Mouse (Mus musculus) liver, embryonic 11.5 days (tissue): ENCODE measurements around the gene Cadm2. TPM values are rescaled to one million over a fixed set of nuclear protein-coding genes. Genes with fewer than 3 reads are reported as not detected.

Experiments
- ATAC-seq: fragments of 200-750 bp; cut with Nextera tagmentation; replicated peaks from 2 replicates; pipeline ENCODE4 v1.8.0; 2017; ENCODE audit warnings: moderate number of reproducible peaks, mild to moderate bottlenecking, moderate TSS enrichment, moderate library complexity; ENCODE audit not compliant: low FRiP score
- DNase-seq: peaks from one replicate; pipeline ENCODE4 v3.0.0-alpha.2; 2017; ENCODE audit warnings: low spot score
- H3K27ac ChIP-seq: fragments of 300-500 bp; sonication (generic); 2 replicates; pipeline ENCODE4 v1.5.1; 2014; ENCODE audit warnings: mild to moderate bottlenecking, low read depth, low read length, control low read depth
- H3K27me3 ChIP-seq: fragments of 300-500 bp; sonication (generic); replicated peaks from 2 replicates; pipeline ENCODE4 v1.6.1; 2014; ENCODE audit warnings: low read length, mixed read lengths; ENCODE audit not compliant: control insufficient read depth, insufficient read depth
- H3K36me3 ChIP-seq: fragments of 300-500 bp; sonication (generic); 2 replicates; pipeline ENCODE4 v1.6.1; 2014; ENCODE audit warnings: mild to moderate bottlenecking, low read length, moderate library complexity, mixed read lengths; ENCODE audit not compliant: control insufficient read depth, insufficient read depth
- H3K4me1 ChIP-seq: fragments of 300-500 bp; sonication (generic); replicated peaks from 2 replicates; pipeline ENCODE4 v1.6.1; 2014; ENCODE audit warnings: low read length, mixed read lengths; ENCODE audit not compliant: control insufficient read depth, insufficient read depth
- H3K4me2 ChIP-seq: fragments of 300-500 bp; sonication (generic); 2 replicates; pipeline ENCODE4 v1.6.1; 2014; ENCODE audit warnings: mild to moderate bottlenecking, control low read depth, moderate library complexity
- H3K4me3 ChIP-seq: fragments of 300-500 bp; sonication (generic); 2 replicates; pipeline ENCODE4 v1.5.1; 2014; ENCODE audit warnings: low read depth, low read length, control low read depth
- H3K9ac ChIP-seq: fragments of 300-500 bp; sonication (generic); 2 replicates; pipeline ENCODE4 v1.6.1; 2014; ENCODE audit warnings: low read depth, low read length, control low read depth
- H3K9me3 ChIP-seq: fragments of 300-500 bp; sonication (generic); 2 replicates; pipeline ENCODE4 v1.6.1; 2016; ENCODE audit warnings: low read length, inconsistent platforms, mixed read lengths; ENCODE audit not compliant: control insufficient read depth
- WGBS: fragments of 180-500 bp; shearing (Covaris S2); extraction: QIAGEN DNeasy Blood & Tissue Kit; methylation state at CpG from one replicate; pipeline ENCODE4 v1.1.7; 2014; 5-methylcytosine and 5-hydroxymethylcytosine counted together
- polyA plus RNA-seq: library from polyadenylated mRNA; unstranded; fragments of >200 nt; fragmentation: Nextera tagmentation; extraction: Ambion mirVana; gene quantifications from 2 replicates; pipeline ENCODE4 v1.2.1, GENCODE M21; 2014

The Cadm2 gene
- polyA plus RNA-seq: 0.45 and 0.52 TPM in 2 replicates

DNA sequence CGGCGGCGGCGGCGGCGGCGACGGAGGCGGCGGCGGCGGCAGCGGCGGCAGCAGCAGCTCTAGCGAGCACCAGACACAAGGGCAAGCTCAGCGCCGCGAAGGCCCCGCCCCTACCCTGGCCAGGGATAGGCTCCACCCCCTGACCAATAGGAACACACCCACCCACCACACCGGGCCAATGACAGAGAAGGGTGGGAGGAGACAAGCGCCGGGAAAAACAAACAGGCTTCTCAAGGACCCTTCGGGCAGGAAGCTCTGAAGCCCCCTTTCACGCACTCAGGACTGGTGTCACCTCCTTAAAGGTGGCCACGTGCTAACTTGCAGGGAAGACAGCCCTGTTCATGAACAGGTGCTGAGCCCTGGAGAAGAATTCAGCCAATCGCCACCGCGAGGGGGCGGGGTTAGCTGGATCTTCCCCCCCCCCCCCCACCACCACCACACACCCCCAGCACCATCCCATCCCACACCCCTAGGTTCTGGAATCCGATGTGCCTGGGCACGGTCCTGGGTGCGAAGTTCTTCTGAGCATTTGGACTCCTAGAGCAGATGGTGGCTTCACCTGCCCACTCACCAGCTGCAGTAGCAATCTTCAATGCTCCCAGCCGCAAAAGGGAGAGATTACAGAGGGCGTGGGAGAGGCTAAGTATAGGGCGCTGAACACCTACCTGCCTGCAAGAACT, at the start of gene Cadm2:
Cadm2 (minus strand) TSS at position 83 of the 680 bp plus-strand sequence.
- H3K27me3 ChIP-seq: peaks cover 32% of the 10 kb centered on the region
- peak; percentile 100 for ATAC-seq
- H3K27ac ChIP-seq: no peak within 1 kb of the TSS
- peak; percentile 85 for DNase-seq
- no peaks in the 10 kb centered on the region for H3K36me3 ChIP-seq
- 1% methylated on average over 16 of the region's 35 CpGs for WGBS
- H3K9ac ChIP-seq: 0 out of 2 replicates have a peak within 1 kb of the TSS, but pooled peaks have one; percentile 46
- no peaks in the 10 kb centered on the region for H3K4me1 ChIP-seq
- H3K9me3 ChIP-seq: no peaks in the 10 kb centered on the region
- H3K4me2 ChIP-seq: peak within 1 kb of the TSS; percentile 98
- H3K4me3 ChIP-seq: peak within 1 kb of the TSS; percentile 63

DNA sequence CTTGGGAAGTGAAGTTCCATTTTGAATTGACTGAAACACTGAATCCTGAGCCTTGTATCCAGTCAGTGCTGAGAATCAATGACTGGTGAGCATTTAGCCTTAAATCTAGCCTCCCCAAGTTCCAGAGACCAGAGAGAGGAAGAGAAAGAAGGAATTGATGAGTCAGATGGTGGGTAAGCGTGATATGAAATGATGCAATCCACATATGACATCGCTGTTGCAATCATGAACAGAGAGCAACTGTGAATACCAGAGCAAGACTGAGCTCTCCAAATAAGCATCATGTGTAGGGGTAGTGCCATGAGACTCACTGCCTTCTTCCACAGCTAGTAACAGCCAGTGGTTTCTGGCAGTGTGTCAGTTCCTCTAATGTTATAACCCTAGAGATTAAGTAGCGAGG, 26.2 kb upstream of the Cadm2 start:
- no peaks in the 10 kb centered on the region for H3K27me3 ChIP-seq
- H3K36me3 ChIP-seq: no peaks in the 10 kb centered on the region
- H3K9ac ChIP-seq: no peak overlapping the region
- H3K27ac ChIP-seq: no peak overlapping the region
- ATAC-seq (no peak), DNase-seq (no peak)
- no peak overlapping the region for H3K4me2 ChIP-seq
- no peaks in the 10 kb centered on the region for H3K4me1 ChIP-seq
- H3K9me3 ChIP-seq: no peaks in the 10 kb centered on the region
- WGBS: 87% methylated on average over 3 of the region's 3 CpGs
- H3K4me3 ChIP-seq: no peak overlapping the region

DNA sequence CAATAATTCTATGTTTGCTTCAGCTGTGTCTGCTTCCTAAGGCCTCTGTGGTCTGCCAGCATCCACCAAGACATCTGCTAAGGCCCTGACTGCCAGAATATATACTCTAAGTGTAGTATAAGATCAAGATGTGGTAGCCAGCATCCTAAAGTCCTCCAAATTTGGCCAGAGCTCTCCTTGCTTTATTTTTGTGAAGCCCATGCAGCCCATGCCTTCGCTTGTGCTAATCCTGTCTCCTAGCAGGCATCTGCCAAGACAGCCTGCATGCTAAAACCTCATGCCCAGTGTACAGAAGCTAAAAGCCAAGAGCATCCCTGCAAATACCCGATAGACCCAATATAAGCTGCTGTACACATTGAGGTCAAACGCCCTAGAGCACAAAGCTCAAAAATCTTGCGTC, 22.9 kb upstream of the Cadm2 start:
- Histone ChIP-seq H3K4me3 (no peak overlapping the region), H3K9me3 (no peaks in the 10 kb centered on the region), H3K27me3 (no peaks in the 10 kb centered on the region), H3K4me1 (no peaks in the 10 kb centered on the region), H3K36me3 (no peaks in the 10 kb centered on the region), H3K4me2 (no peak overlapping the region), H3K9ac (no peak overlapping the region), H3K27ac (no peak overlapping the region)
- ATAC-seq (no peak), DNase-seq (no peak)
- WGBS: 80% methylated on average over 4 of the region's 4 CpGs

DNA sequence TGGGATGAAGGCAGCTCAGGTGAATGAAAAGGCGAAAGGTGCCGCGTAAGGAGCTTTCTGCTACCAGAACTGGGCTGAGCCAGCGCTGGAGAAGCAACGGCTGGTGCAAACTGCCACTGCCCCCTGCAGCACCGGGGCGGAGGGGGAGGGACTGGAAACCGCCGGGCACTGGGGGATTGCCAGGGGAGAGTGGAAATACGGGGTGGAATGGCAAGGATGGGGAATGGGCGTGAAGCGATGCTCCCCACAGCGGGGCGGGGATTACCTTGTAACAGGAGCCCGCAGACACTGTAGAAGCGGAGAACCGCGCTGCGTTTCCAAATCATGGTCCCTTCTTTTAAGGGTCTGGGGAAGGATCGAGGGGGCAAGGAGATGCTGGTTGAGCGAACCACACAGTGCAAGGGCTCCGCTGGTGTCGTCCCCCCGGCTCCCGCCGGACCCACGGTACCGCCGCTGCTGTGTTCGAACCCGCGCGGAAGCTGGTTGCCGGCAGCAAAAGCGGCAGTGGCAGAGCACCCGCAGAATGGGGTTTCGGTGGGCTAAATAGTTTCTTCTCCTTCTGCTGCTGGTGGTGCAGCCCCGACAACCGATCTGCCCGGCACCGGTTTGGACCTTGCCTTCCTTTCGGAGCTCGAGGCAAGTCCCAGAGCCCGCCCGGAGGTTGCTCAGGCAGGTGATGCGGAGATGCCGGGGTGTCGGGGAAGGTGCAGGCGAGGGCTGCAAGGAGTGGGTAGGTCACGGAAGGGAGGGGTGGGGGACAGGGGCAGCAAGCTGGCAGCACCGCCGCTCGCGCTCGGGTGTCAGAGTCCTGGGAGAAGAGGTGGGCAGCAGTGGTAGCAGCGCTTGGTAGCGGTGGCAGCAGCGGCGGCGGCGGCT, 564 bp downstream of the Cadm2 start:
- Histone ChIP-seq H3K4me2 (peak overlapping the region; percentile 98), H3K9ac (0 out of 2 replicates have a peak overlapping the region, but pooled peaks have one; percentile 46), H3K4me3 (peak overlapping the region; percentile 63), H3K27me3 (peaks cover 32% of the 10 kb centered on the region), H3K4me1 (no peaks in the 10 kb centered on the region), H3K27ac (no peak overlapping the region), H3K9me3 (no peaks in the 10 kb centered on the region), H3K36me3 (no peaks in the 10 kb centered on the region)
- peak; percentile 44 for ATAC-seq
- under 1% methylated on average over 54 of the region's 61 CpGs for WGBS
- DNase-seq: peak; percentile 55

DNA sequence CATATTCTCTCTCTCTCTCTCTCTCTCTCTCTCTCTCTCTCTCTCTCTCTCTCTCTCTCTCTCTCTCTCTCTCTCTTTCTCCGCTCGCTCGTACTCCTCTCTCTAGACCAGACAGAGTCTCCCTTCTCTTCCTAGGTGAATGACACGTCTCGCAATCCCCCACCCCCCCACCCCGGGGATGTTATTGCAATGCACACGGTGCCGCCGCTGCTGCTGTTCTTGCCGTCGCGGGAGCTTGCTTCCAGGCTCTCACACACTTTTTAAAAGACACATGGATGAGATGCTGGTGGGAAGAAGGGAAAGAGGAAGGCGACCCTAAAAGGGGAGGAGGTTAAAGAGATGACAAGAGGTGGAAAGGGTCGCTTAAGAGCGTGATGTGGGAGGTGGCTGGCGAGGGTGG, 1.3 kb downstream of the Cadm2 start:
- DNase-seq (no peak), ATAC-seq (no peak)
- Histone ChIP-seq H3K27me3 (peaks cover 32% of the 10 kb centered on the region), H3K4me2 (peak overlapping the region; percentile 98), H3K4me1 (no peaks in the 10 kb centered on the region), H3K36me3 (no peaks in the 10 kb centered on the region), H3K4me3 (peak overlapping the region; percentile 63), H3K27ac (no peak overlapping the region), H3K9ac (no peak overlapping the region), H3K9me3 (no peaks in the 10 kb centered on the region)
- under 1% methylated on average over 16 of the region's 16 CpGs for WGBS

DNA sequence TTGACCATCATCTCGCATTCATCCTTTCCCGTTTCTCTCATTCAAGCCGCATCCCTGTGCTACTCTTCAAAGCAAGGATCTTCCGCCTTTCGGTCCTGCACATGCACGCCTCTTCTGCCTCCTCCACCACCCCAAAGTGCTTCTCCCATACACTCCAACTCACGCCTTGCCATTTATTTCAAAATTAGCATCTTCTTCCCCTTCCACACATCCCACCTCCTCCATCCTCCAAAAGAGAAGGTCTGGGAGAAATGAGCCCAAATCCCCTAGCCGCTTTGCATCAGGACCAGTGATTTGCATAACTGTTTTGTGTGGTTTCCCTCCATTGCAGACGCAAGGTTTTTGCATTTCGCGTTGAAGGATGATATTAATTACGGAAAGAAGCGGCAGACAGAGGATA, 1.9 kb downstream of the Cadm2 start:
- peaks cover 32% of the 10 kb centered on the region for H3K27me3 ChIP-seq
- H3K9me3 ChIP-seq: no peaks in the 10 kb centered on the region
- DNase-seq: no peak
- no peak for ATAC-seq
- H3K4me2 ChIP-seq: no peak overlapping the region
- H3K4me3 ChIP-seq: no peak overlapping the region
- WGBS: 8% methylated on average over 13 of the region's 13 CpGs
- H3K27ac ChIP-seq: no peak overlapping the region
- no peaks in the 10 kb centered on the region for H3K4me1 ChIP-seq
- H3K36me3 ChIP-seq: no peaks in the 10 kb centered on the region
- no peak overlapping the region for H3K9ac ChIP-seq

DNA sequence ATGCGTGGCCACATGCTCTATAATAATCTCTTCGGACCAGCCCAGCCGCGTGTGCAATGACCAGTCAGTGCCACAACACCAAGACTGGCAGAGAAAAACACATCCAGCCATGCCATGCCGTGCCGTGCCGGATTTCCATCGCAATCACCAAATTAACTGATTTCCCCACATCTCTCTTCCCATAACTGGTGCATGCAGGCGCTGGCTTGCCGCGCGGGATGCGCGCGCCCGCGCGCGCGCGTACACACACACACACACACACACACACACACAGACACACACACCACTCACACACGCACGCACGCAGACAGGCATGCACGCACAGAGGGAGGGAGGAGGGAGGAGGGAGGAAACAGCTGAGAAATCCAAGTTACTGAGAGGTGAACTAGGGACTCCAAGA, 2.9 kb downstream of the Cadm2 start:
- Histone ChIP-seq H3K4me2 (peak overlapping the region; percentile 40; the same call in 1 of the 2 replicates), H3K9me3 (no peaks in the 10 kb centered on the region), H3K9ac (no peak overlapping the region), H3K36me3 (no peaks in the 10 kb centered on the region), H3K27ac (no peak overlapping the region), H3K4me1 (no peaks in the 10 kb centered on the region), H3K27me3 (peaks cover 32% of the 10 kb centered on the region), H3K4me3 (peak overlapping the region; percentile 28; the same call in 1 of the 2 replicates)
- no peak for DNase-seq
- 1% methylated on average over 25 of the region's 25 CpGs for WGBS
- no peak for ATAC-seq

DNA sequence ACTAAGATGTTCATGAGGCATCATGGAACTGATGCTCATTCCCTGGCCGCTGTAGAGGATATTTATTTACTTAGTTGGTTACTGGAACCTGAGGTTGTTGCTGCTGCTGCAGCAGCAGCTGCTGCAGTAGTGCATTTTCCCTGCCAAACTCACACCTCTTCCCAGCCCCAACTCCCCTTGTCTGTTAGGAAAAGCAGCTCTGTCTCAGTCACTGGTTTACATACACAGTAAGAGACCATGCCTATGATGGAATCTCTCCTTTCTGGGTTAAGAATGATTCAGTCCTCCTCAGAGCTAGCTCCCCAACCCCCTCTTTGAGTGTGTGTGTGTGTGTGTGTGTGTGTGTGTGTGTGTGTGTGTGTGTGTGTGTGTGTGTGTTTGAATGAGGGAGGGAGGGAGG, 3.5 kb downstream of the Cadm2 start:
- no peaks in the 10 kb centered on the region for H3K9me3 ChIP-seq
- DNase-seq: no peak
- H3K9ac ChIP-seq: no peak overlapping the region
- ATAC-seq: no peak
- H3K27me3 ChIP-seq: peaks cover 32% of the 10 kb centered on the region
- H3K4me2 ChIP-seq: no peak overlapping the region
- no peak overlapping the region for H3K27ac ChIP-seq
- no peaks in the 10 kb centered on the region for H3K4me1 ChIP-seq
- H3K36me3 ChIP-seq: no peaks in the 10 kb centered on the region
- H3K4me3 ChIP-seq: no peak overlapping the region
- WGBS: 15% methylated on average over 1 of the region's 1 CpGs
